Mouse (Mus musculus): ENCODE data around the gene Klhl8.
"Not testable (repeated sequence)": the region's sequence is repeated elsewhere in the genome, so short reads cannot be mapped to it uniquely, and the experiment has no call there.

Klhl8 gene

DNA sequence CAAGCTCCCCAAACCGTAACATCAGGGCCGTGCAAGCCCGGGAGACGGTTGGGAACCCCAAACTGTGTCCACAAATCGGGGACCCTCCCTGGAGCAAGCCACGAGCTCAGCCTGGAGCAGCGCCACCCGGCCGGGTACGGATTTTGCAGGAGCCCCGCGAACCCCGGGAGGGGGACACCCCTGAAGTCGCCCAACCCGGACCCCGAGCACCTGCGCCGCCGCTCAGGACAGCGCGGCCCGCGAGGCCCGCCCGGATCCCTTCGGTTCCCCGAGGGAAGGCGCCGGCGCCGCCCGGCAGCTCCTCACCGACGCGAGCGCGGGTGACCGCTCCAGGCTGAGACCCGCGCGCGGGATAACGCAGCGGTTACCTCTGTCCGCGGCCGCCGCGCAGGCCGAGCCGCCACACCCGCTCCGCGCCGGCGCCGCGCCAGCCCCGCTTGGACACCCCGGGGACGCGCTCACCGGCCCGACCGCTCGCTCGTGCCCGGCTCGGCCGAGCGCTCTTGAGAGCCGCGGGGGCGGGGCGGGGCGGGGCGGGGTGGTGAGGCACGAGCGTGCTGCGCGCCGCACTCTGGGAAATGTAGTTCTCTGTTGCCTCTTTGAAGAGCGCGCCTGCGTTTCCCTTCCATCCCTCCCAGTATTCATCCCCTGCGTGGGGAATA is at the start of gene Klhl8:
Gene Klhl8 (minus strand): TSS at position 512 of the 662 bp plus-strand sequence.
- peak; percentile 89 for DNase-seq

DNA sequence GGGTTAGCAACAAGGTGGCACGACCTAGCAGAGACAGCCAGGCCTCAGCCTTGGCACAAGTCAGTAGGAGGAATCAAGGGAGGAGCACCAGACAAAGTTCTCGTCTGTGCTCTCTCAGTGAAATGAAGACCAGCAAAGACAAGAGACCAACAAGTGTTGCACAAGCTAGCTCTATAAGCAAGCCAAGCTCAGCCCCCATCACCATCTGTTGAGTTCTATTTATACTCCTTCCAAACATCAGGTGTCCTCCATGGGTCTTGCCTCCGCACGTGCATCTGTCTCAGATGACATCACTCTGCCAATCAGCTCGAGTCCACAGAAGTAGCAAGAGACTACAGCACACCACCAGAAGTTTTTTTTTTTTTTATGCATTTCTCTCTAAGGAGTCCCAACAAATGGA is 43.6 kb upstream of the Klhl8 start:
- no peak for DNase-seq

DNA sequence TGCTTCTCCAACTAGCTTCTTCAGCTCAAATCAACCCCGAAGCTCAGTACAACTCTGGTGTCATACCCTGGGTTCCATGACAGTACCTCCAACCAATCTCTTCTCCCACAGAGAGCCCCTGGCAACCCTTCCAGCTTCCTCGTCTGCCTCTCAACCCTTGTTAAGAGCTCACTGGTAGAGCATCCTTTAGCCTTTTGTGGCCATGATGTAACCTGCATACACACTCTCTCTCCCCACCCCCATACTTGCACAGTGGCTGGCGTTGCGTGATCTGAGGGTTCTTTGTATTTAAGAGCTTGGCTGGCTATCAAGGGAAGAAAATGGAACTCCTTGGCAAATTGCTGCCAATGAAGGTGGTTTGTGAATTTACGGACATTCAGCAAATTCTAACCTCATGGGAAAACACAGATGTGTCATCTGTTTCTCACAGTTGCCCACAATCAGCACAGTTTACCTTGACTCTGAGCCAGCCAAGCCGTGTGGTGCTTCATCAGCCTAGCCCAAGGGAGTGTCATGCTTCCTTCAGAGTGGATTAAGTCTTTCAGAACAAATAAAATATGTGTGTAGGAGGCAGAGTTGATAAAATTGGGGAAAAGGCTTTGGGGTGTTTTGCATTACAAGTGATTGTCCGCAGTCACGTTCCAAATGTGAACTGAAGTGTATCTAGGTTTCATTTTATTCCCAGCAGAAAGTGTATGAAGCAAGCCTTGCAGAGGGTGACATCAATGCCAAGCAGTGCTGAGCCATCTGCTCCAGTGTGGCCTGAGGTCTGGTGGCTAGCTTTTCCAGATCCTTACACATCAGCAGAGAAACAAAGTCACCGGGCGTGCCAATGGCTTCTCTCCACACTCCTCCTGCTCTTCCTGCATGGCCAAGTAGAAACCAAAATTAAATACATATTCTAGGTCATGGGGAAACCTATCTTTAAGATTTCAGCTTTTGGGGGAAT is 42.4 kb upstream of the Klhl8 start:
- DNase-seq: no peak

GRCm38 (mm10) chr5:103950138-103950537 is 39.1 kb upstream of the Klhl8 start:
- not testable (repeated sequence) for DNase-seq

DNA sequence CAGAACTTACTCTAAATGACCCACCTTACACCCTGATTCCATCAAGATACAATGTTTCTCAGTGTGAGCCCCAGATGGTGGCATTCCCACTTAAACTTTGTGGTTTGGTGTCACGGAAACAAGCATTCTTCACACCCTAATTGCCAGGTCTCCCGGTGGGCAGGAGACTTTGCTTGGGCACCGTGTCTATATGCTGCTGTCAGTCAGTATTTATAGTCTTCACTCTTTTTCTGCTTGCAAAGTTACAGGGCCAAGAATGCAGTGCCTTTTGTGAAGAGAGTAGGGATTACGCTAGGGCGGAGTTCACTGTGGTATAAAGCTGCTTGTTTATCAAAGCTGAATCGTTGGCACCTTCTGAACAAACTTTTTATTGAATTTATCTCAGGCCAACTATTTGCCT is 32.1 kb upstream of the Klhl8 start:
- DNase-seq: no peak

GRCm38 (mm10) chr5:103939856-103940255 is 28.8 kb upstream of the Klhl8 start:
- DNase-seq: no peak

- no peak for DNase-seq
Observed at GRCm38 (mm10) chr5:103939350-103939652, 28.2 kb upstream of the Klhl8 start.

DNA sequence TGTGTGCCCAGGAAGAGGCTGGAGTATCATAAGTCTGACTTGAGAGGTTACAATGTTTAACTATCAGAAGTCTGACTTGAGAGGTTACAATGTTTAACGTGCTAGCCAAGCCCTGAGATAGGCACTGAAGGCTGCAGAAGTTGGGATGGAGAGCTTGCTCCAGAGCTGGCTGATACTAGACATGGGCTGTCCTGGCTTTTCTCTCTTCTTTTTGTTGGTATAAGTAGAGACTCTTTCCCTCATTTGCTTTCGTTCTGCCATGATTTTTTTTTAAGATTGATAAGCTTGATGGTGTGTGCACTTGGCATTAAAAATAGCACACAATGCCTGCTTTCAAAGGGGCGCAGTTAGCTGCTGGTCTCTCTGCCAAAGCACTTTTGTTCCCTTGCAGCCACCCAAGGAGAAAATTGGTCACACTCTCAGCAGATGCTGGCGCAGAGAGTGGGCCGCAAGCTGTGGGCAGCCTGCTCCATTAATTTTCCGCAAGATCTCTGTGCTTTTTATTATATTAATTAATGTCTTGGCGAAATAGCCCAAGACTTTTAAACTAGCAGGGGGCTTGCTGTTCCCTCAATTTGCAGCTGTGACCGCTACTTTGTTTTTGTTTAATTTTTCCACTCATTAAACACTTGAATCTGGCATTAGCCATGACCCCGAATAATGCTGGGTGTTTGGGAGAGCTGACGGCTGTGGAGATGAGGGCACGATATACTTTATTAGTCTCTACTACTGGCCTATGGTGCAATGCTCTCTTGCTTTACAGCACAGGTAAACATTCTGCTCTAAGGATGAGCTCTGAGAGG is 27.7 kb upstream of the Klhl8 start:
- DNase-seq: no peak

- peak; percentile 20 for DNase-seq
Observed at GRCm38 (mm10) chr5:103936906-103937589, 26.0 kb upstream of the Klhl8 start.

- DNase-seq: not testable (repeated sequence)
Observed at GRCm38 (mm10) chr5:103931924-103932323, 20.9 kb upstream of the Klhl8 start.

- DNase-seq: no peak
Observed at GRCm38 (mm10) chr5:103930511-103930910, 19.5 kb upstream of the Klhl8 start.

DNA sequence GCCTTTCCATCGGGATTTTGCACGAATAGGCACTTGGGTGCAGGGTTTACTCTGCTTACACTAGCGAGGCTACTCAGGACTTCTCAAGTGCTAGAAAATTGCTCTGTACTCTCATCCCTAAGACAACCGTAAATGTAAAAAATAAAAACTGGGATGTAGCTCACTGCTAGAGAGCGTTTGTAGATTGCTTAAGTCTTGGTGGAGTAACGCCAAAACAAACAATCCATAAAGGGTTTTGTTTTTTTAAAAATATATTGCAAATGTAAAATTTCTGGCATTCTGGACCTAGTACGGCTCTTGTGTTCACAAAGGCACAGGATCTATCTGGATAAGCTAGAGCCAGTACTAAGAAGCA is 17.1 kb upstream of the Klhl8 start:
- DNase-seq: no peak

GRCm38 (mm10) chr5:103927429-103928195 is 16.6 kb upstream of the Klhl8 start:
- DNase-seq: peak; percentile 95

DNA sequence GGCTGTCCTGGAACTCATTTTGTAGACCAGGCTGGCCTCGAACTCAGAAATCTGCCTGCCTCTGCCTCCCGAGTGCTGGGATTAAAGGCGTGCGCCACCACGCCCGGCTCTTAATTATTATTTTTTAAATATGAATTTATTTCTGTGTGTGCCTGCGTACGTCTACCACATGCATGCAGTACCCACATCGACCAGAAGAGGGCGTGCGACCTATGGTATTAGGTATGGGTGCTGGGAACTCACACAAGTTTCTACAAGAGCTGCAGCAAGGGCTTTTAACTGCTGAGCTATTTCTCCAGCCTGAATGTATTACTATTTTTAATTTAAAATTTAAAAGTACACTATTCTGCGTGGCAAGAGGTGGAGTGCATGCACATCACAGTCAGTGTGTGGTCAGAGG is 15.3 kb upstream of the Klhl8 start:
- DNase-seq: no peak

DNA sequence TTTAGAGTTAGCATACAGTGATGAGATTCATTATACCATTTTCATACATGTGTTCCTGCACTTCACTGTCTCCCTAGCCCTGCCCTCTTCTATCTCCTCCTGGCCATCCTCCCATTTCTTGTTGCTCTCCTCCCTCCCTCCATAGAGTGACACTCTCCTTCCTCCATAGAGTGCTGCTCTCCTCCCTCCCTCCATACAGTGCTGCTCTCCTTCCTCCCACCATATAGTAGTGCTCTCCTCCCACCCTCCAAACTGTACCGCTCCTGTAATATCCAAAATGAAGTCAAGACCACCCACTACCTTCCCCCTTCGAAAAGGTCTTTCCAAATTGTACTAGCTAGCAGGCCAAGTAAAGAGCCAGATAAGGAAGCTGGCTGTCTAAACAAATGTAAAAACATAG is 12.7 kb upstream of the Klhl8 start:
- DNase-seq: no peak

- no peak for DNase-seq
Observed at GRCm38 (mm10) chr5:103923101-103923500, 12.0 kb upstream of the Klhl8 start.

- DNase-seq: no peak
Observed at GRCm38 (mm10) chr5:103922436-103922835, 11.4 kb upstream of the Klhl8 start.

DNA sequence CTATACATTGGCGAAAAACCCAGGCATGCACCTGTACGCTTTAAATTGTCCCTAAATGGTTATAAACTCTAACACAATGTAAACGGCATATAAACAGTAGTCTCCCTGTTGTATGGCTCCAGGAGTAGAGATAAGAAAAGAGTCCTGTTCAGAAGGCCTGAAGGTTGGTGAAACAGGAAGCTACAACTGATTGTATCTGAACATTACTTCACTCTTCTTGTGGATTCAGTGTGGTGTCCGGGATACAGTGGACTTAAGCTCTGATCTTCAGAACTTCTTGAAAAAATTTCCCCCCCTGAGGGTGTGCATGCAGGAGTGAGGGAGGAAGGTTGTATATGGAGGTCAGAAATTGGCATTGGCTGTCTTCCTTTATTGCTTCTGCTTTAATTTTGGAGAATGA is 8.4 kb upstream of the Klhl8 start:
- DNase-seq: no peak

DNA sequence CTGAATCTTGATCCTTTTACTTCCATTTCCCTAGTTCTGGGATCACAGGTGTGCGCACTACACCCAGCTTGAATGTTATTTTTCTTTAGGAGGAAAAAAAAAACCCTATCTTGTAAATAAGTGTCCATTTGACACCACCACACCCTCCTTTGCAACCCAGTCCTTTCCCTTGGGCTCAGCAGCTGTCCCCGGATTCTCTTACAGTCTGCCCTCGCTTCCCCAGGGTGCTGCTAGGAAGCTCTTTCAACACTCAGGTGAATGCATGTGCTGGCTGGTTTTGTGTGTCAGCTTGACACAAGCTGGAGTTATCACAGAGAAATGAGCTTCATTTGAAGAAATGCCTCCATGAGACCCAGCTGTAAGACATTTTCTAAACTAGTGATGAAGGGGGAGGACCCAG is 7.2 kb upstream of the Klhl8 start:
- DNase-seq: no peak

- DNase-seq: no peak
Observed at GRCm38 (mm10) chr5:103917357-103917895, 6.4 kb upstream of the Klhl8 start.

GRCm38 (mm10) chr5:103916595-103917356 is 5.7 kb upstream of the Klhl8 start:
- no peak for DNase-seq

Data from lung, postnatal 10 days (tissue).